Mouse (Mus musculus): ENCODE measurements at regions not wholly inside any gene's neighbourhood (a gene's known extent, or its start where the extent isn't known, plus 50 kb on each side); places are given as distances from the start of the nearest gene placed in this dataset.

DNA sequence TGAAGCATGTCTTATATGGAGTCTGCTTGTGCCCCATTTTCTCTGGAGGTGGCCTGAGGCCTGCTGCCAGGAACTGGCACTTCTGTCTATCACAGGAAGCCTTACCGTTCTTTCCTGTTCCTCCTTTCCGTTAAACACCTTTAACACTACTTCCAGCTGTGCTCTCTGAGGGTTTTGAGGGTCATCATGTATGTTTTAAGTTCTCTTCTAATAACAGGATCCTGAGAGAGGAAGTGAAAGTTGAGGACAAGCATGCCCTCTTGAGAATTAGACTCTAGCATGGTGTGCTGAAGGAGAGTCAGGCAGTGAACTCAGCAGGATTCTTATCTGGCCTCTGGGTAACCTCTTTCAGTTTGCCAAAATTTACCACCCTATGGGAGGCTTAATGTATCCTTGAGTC is 418.0 kb upstream of the 9430069I07Rik start:
- no peak for DNase-seq

DNA sequence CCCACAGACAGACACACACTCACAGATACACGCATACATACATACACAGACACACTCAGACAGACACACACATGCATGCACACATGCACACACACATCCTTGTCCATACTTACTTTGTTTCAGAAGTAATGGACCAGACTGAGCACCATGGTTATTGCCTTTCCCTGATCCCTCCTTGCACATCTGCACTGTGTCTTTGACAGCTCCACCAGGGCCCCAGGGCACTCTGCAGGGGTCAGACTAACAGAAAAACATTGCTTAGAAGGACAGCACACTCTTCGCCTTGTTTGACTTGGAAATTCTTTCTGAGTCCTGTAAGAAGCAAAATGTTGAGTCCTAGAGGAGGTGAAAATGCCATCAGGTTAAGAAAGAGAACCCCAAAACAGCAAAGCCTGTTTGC is 394.1 kb upstream of the 9430069I07Rik start:
- DNase-seq = no peak

GRCm38 (mm10) chr15:34751021-34751420 is 393.3 kb upstream of the 9430069I07Rik start:
- no peak for DNase-seq

DNA sequence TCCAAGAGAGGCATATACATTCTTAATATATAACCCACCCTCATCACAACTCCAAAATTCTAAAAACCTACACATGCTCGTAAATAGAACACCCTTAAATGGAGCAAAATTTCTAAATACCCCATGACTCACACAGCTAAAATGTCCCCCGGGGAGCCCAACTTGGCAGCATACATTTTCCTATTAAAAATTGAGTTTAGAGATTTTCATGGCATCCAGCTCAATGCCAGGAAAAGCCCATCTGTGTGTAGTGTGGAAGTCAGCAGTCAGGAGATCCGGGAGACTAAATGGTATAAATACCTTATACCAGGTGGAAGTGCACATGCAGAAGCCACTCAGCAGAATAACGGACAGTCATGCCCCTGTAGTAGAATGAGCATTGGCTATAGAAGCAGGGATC is 389.4 kb upstream of the 9430069I07Rik start:
- DNase-seq = no peak

GRCm38 (mm10) chr15:34743130-34743782 is 385.6 kb upstream of the 9430069I07Rik start:
- DNase-seq = peak; percentile 25

- no peak for DNase-seq
These were observed 383.8 kb upstream of the 9430069I07Rik start for GRCm38 (mm10) chr15:34741488-34741887.

All from gastrocnemius, postnatal 25 days (tissue).